Mouse (Mus musculus) regulatory T cell (primary cell): ENCODE data around the gene Gjd3.

Experiments used
- in situ Hi-C: fragments of 300-600 bp; cut with MboI, MseI; formaldehyde crosslinking; loops from one replicate; pipeline ENCODE4 v1.15.1; 2025; ENCODE audit warnings: high pct_unique_total_duplicates

The Gjd3 gene

GRCm38 (mm10) chr11:98935123-98935522 lies 47.7 kb downstream of the Gjd3 start:
- in situ Hi-C loops: loop anchor here (5.0 to 10.0 kb wide), 2 partner anchors 37 to 190 kb away; no protein-coding TSS in a partner anchor

GRCm38 (mm10) chr11:98934367-98934766 lies 48.4 kb downstream of the Gjd3 start:
- in situ Hi-C loops: loop anchor here (10.0 kb wide), 1 partner anchor 190 kb away; no protein-coding TSS in a partner anchor

- in situ Hi-C loops: loop anchor here (10.0 kb wide), 1 partner anchor 191 kb away; no protein-coding TSS in a partner anchor
Measured at GRCm38 (mm10) chr11:98933847-98934246, 49.0 kb downstream of the Gjd3 start.

- in situ Hi-C loops: loop anchor here (10.0 kb wide), 1 partner anchor 192 kb away; no protein-coding TSS in a partner anchor
Measured at GRCm38 (mm10) chr11:98933151-98933550, 49.7 kb downstream of the Gjd3 start.

- in situ Hi-C loops: loop anchor here (10.0 kb wide), 1 partner anchor 192 kb away; no protein-coding TSS in a partner anchor
Measured at GRCm38 (mm10) chr11:98932293-98933091, 50.3 kb downstream of the Gjd3 start.
